Mouse (Mus musculus) fat pad, adult 2 months (tissue): Measurements from ENCODE around the gene Vmn1r21.
"Not testable (repeated sequence)": the region's sequence is repeated elsewhere in the genome, so short reads cannot be mapped to it uniquely, and the experiment has no call there.

Source experiments
- DNase-seq: peaks from one replicate; pipeline ENCODE4 v3.0.0-alpha.2; 2011; ENCODE audit warnings: low read depth, low spot score; ENCODE audit errors: extremely low read depth

Vmn1r21 gene

DNA sequence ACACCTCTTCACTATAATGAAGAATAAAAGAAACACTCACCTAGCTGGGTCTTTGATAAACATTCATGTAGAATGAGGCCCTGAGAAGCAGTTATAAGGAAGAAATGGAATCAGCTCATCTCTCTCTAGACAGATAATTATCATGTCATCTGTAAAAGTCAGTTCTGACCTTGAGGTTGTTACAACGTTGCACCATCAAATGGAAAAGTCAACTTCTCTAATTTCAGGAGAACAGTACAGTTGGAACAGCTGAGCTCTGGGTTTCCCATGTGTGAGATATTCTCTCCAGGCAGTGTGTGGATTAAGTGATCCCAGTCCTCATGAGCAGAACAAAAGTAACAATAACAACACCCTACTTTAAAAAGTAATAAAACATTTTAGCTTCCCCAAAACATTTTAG lies at the start of gene Vmn1r21:
Vmn1r21 (minus strand) TSS at position 58 of the 400 bp plus-strand sequence.
- DNase-seq: no peak

DNA sequence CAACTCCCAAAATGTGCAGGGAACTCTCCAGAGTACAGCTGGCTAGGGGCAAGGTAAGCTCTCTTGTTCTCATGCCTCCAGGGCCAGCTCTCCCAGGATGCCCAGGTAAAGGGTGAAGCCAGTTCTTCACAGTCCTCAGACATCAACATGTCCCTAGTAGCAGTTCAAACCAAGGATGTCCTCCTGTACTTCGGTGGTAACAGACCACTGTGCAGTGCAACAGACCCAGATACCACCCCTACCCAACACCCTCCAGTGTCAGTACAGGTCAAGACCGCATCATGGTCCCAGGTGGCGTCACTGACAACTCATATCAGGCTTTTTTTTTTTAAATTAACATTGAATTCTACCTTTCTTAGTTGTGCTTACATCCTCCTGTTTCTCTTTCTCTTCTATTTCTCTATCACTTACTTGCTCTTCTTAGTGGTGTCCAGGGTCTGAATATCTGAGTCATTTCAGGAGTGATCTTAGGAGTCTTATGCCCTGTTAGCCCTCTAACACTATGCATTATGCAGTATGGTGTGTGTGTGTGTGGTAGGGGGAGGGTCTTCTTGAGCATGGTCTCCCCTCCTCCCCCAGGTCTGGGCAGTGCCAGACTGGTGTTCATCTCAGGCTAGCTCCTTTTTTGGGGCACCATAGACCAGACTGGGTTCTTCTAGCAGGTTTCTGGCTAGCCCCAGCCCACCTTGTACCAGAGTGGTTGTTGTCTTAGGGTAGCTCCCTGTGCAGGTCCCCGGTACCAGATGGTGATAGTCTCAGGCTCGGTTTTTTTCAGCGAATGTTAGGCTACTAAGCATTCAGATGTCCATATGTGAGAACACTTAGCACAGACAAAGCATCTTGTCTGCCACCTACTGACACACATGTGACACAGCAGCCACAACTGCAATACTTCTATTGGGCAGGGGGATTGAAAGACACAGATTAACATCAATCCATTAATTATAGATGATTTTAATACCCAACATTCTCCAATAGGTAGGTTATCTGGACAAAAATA lies 9.2 kb upstream of the Vmn1r21 start:
- no peak for DNase-seq

DNA sequence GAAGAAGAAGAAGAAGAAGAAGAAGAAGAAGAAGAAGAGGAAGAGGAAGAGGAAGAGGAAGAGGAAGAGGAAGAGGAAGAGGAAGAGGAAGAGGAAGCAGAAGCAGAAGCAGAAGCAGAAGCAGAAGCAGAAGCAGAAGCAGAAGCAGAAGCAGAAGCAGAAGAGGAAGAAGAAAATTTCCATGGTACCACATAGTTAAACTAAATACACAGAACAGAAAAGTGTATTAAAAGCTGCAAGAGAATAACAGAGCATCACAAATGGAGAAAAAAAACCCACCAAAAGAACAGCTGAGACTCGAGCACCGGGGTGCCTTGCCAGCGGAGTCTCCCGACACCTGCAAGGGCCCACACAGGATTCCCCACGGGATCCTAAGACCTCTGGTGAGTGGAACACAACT lies 1.0 kb upstream of the Vmn1r21 start:
- not testable (repeated sequence) for DNase-seq

DNA sequence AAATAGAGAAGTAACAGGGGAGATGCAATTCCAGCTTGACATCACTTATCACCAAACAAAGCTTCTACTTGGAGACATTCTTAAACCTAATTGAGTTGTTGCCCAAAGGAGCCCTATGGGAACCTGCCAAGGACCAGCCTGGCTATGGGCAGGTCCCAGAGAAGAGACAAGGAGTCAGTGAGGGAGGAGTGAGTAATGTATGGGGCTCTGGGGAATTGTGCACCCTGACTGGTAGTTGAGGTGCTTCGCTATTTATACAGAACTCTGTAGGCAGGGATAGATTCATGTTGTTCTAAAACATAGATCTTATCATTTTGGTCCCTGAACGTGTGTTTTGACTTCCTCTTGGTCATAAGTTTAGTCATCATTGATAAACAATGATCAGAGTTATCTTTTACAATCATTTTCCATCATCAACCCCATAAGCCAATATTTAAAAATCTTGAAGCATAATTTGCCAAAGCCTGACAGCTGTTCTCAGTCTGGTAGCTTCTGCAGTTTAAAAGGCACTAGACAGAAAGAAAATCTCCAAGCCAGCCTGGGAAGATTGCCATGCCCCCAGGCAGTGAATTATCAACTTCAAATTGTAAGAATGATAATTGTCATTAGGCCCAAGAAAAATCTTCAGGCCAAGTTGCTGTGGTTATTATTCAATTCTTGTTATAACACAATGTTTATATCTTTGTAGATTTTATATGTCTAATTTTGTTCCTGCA lies 10.3 kb downstream of the Vmn1r21 start:
- no peak for DNase-seq

DNA sequence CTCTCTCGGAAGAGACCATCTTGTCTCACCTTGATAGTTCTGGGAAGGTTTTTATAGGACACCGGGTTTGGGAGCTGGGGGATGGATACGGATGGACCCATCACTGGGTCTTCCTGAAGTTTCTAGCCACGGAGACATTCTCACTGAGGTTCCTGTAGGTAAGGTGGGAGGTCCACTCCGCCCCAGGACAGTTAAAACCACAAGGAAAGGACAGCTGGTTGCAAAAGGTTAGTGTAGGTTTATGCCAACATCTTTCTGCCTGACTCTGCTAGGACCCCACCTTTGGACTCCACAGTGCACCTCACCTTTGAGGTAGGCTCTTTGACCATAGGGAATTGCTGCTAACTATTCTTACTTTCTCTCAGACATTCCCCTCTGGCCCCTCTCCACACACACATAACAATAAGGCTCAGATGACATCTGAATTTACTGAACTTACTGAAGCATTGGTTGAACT lies 24.9 kb downstream of the Vmn1r21 start:
- DNase-seq: no peak

DNA sequence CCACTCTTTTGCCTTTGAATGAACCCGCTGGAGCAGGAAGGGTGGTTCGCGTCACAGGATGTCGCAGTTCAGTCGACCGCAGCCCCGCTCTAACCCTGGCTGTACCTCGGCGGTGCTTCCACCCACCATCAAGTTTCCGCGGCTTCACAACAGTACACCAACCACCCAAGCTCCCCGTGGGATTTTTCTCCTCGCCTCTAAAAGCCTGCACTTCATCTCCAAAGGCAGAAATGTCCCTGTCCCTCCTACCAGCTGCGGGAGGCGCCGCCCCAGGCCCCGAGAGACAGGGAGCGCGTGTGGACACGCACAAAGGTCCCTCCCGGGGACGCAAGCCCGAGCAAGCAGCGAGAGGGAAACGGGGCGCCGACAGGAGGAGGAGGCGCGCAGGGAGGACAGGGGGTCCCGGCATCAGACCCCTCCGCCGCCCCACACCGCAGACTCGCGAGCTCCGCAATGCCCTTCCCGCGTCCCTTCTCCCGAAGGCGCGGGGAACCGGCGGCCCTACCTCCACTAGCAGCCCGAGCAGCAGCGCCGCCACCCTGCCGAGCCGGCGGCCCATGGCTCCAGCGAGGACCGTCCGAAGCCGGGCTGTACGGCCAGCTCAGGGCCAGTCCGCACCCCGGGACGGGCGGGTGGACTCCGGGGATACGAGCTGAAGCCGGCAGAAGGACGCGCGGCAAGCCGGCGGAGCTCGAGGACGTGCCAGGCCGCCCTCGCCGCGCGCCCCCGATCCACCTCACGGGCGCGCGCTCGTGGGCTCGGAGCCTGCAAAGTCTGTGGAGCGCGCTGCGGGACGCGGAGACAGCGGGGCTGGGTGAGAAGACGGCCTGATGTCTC lies 25.5 kb downstream of the Vmn1r21 start, which contains the start of gene Vopp1:
Vopp1 (minus strand) TSS at position 738 of the 837 bp plus-strand sequence.
- no peak for DNase-seq

DNA sequence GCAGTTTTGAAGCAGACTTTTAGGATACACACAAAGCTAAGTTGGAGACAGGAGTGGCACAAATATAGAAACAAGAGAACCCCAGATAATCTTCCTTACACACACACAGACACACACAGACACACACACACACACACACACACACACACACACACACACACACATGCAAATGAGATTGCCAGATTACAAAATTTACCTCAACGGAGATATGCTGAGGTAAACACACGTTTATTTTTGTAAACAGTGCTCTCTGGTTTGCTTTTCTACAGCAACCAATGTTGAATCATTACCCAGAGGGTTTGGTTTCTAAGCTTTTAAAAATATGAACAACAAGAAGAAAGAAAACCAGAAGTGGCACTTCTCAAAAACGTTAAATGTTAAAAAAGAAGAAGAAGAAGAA lies 26.7 kb downstream of the Vmn1r21 start:
- no peak for DNase-seq

DNA sequence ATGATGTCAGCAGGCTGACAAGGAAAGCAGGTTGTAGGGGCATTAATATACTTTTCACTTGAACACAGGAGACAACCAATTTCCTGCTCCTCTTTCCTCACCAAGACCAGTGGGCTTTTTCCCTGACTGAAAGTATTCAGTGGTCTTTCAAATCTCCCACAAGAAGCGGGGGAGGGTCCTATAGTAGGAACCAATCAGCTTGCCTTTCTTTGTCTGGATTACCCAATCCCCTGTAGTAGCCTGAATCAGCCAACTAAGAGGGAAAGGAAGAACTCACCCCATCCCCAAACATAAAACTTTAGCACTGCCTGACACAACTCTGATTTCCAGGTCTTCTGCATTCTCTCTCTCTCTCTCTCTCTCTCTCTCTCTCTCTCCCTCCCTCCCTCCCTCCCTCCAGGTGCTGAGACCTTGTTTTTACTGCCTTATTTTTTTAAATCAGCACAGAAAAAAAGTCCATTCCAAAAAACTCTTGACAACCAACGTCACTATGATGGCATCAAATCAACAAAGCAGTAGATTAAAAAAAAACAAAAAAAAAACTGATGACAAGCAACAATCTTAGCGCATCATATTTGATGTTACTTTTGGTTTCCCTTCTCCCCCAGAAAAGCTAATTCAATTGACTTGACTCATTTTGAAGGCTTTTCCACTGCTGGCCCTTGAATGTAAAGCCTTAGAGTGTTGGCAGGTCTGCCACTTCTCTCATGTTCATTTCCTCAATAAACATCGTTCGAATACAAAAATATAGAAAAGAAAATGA lies 27.3 kb downstream of the Vmn1r21 start:
- no peak for DNase-seq

DNA sequence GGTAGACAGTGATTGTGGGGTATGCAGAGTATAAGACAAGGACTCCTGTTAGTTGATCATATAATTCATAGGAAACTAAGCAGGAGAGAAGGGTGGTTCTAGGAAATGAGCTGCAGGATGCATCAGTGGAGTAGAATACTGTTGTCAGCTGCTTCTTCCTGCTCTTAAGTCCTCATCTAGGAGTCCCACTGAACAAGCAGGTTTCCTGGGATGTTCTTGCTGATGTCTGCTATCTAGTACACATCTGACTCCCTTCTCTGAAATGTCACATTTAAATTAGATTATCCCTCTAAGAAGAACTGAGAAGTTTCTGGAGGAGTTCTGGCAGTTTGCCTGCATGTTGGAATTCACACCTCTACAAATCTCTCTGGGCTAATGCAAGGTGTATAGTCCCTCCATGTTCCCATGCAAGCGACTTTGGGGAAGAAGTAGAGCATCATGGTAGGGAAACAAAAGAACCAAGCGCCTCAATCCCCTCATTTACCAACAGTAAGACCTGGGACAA lies 35.7 kb downstream of the Vmn1r21 start:
- DNase-seq: no peak

DNA sequence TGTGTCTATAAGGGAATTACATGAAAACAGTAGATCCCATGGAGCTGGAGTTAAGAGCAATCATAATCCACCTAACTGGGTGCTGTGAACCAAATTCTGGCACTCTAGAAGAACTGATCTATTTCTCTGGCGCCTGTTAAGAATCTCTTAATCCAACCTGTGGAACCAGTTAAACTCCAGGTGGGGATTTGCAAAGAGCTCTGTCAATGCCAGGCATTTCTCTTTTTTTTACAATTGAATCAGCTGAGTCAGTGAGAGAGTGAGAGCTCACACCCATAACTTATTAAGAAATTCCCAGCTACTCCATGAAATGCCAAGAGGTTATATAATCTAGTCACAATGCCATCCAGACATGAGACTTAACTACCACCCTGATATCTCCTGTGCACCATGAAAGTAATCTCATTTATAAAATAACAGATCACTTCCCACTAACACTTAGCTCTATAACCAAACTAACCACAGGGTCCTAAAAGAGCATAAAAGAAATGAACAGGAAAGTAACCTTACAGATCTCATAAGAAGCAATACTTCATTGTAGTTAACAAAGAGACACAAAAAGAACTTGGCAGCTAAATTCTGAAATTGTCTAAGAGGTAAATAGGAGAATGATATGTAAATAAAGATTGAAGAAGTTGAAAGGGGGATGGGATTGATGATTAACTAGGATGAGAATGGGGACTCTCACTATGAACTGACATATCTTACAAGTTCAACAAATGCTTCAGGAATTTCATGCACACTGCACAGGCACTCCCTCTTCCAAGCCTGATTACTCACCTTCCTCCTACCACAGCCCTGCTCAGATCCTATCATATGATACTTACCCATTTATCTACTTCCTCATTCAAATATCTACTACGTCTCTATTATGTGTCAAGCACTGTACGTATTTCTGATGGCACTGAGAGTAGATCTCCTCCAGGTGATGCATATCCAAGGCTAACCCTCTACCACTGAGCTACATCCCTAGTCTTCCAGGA lies 38.1 kb downstream of the Vmn1r21 start:
- peak; percentile 73 for DNase-seq

DNA sequence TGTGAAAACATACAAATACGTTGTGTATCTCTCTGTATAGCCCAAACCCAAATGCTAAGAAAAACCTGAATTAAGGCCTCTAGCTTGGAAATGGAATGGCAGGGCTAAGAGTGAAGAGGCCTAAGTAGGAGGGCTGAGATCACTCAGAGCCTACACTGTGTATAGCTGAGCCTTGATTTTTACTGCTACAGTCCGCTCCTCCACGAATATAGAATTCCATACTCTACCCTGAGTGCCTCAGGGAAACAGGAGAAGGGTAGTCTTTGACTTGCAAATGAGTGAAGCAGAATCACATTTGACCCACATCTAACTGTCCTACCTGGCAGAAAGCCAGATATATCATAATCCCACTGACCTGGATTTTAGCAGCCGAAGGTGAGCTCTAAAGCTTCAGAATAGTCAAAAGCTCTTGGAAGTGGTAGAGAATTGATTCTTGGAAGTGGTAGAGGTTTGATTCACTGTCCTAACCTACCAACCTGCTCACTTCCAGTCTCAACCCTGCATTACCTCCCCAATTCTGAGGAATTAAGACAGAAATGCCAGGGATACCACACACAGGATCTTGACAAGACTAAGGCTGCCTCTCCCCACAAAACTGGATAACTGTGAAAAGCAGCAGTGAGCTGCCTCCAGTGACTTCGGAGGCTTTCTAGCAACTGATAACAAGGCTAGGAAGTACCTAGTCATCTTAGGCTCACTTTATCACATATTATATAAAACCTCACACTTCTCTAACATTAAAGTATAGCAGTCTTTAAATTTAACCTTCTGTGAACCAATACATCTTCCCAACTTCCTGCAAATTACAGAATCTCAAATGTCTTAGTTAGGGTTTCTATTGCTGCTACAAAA lies 44.7 kb downstream of the Vmn1r21 start:
- no peak for DNase-seq

DNA sequence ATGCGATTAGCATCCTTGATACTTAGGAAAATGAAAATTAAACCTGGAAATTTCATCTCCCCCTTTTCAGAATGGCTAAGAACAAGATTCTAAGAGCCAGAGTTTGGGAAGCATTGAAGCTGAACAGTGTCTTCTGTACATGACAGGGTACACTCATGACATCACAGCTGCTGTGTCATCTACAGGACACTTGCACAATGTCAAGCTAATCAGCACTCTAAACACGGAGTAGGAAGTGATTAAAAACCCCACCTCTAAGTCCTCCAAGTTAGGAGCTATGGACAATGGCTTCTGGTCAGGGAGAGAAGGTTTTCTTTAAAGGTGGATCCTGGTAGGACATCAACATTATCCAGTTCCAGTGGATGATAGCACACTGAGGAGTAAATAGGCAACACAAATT lies 47.0 kb downstream of the Vmn1r21 start:
- DNase-seq: no peak

DNA sequence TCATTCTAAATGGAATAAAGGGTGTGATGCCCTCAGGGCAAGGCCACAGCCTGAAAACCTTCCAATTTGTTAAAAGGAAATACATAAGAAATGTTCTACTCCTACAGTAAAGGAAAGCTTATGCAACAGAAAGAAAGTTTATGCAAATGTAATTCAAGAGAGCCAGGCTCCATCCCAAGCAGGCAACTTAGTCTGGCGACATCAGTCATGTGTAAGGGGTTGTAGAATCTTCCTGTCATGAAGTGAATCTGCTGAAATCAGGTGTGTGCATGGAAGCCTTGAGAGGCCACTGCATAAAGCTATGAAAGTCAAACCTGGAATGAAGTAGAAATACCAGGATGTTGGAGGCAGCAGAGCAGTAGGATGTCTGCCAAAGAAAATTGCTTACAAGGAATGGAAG lies 51.2 kb downstream of the Vmn1r21 start:
- no peak for DNase-seq

DNA sequence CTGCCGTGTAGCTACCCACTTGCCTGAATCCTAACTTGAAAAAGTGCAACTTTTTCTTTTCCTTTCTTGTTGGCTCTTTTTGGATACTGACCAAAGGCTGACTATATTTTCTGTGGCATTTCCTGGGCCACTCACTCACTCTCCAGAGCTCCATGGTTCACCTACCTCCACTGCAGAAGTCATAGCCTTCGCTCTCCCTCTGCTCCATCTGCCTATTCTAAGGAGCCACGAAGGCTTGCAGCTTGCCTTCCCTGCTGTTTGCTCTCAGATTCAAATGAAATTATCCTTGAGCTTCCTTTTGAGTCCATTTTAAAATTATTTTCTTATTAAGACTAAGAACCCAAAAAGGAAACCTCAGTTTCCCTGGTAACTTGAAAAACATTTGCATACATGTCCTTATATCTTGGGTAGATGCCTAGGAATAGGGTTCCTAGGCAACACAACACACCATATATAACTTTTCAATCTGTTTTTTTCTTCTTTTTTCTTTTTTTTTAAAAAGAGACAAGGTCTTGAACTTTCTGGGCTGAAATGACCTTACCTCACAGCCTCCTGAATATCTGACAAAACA lies 53.2 kb downstream of the Vmn1r21 start:
- no peak for DNase-seq

DNA sequence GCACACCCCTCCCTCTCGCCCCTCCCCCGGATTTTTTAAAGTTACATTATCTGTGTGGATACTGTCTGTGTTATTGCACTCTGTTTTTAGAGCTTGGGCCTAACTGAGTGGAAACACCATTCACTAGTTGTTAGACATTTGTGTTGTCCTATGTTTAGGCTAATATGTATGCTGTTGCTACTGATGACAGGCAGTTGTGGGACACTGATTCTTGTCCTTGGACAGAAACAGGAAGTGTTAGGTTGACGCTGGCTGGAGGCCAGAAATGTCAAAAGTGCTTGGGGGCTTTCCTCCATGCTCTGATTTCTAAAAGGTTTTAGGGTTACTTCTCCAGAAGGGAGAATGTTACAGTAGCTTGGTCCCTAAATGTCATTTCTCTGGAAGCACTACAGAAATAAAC lies 54.3 kb downstream of the Vmn1r21 start:
- DNase-seq: no peak
